Mouse (Mus musculus): Measurements from ENCODE around the gene Eno1.

- TF ChIP-seq CTCF (conservative IDR thresholded peaks at IDR 0.05; ENCODE audit: insufficient read depth, insufficient read length, low read depth, low read length) (no peak), POLR2A (IDR thresholded peaks at IDR 0.05; ENCODE audit: low read depth, low read length) (no peak)
Measured at GRCm38 (mm10) chr4:150242745-150243144, 6.2 kb downstream of the Eno1 start.
